8 mouse cellular contexts compared by ENCODE assay signal in genomic region chr4:80517476-80518285, GRCm38 (mm10).
DNase-seq lines count a peak whose midpoint lies in the region; ATAC-seq and TF ChIP-seq lines count a peak whose summit lies in the region.

No protein-coding gene starts in this region.

- 25% methylated on average over 12 of the region's 12 CpGs for WGBS in heart, embryonic 11.5 days (ENCODE audit: insufficient replicate concordance)
- 23% methylated on average over 12 of the region's 12 CpGs for WGBS in kidney, embryonic 15.5 days
- 12% methylated on average over 12 of the region's 12 CpGs for WGBS in limb, embryonic 13.5 days
- 33% methylated on average over 12 of the region's 12 CpGs for WGBS in thymus, adult 2 months

- H3K27ac ChIP-seq in heart, embryonic 11.5 days (ENCODE audit: low read depth, low read length) = no peak overlapping the region
- H3K27ac ChIP-seq in kidney, embryonic 15.5 days = no peak overlapping the region
- H3K27ac ChIP-seq in limb, embryonic 13.5 days = peak overlapping the region; percentile 63; the same call in 1 of the 2 replicates
- H3K27ac ChIP-seq in thymus, adult 2 months (ENCODE audit: control insufficient read depth, insufficient read depth, low read length) = no peak overlapping the region

- no peaks in the 10 kb centered on the region for H3K4me1 ChIP-seq in heart, embryonic 11.5 days (ENCODE audit: control insufficient read depth, insufficient read depth, low read length)
- no peaks in the 10 kb centered on the region for H3K4me1 ChIP-seq in kidney, embryonic 15.5 days
- peaks cover 11% of the 10 kb centered on the region for H3K4me1 ChIP-seq in limb, embryonic 13.5 days
- no peaks in the 10 kb centered on the region for H3K4me1 ChIP-seq in thymus, adult 2 months (replicated peaks; ENCODE audit: control insufficient read depth, insufficient read depth, low read length)

- no peaks in the 10 kb centered on the region for H3K36me3 ChIP-seq in heart, embryonic 11.5 days (ENCODE audit: control insufficient read depth, insufficient read depth, low read length)
- no peaks in the 10 kb centered on the region for H3K36me3 ChIP-seq in kidney, embryonic 15.5 days
- H3K36me3 ChIP-seq in limb, embryonic 13.5 days = no peaks in the 10 kb centered on the region
- H3K36me3 ChIP-seq in thymus, adult 2 months (ENCODE audit: control insufficient read depth, insufficient read depth, low read length) = no peaks in the 10 kb centered on the region

- H3K27me3 ChIP-seq in heart, embryonic 11.5 days (ENCODE audit: control insufficient read depth, insufficient read depth, low read length) = no peaks in the 10 kb centered on the region
- H3K27me3 ChIP-seq in kidney, embryonic 15.5 days = no peaks in the 10 kb centered on the region
- no peaks in the 10 kb centered on the region for H3K27me3 ChIP-seq in limb, embryonic 13.5 days
- H3K27me3 ChIP-seq in thymus, adult 2 months (ENCODE audit: control insufficient read depth, insufficient read depth, low read length) = no peaks in the 10 kb centered on the region

- no peaks in the 10 kb centered on the region for H3K9me3 ChIP-seq in heart, embryonic 11.5 days (replicated peaks; ENCODE audit: control insufficient read depth, low read length)
- H3K9me3 ChIP-seq in kidney, embryonic 15.5 days (replicated peaks) = no peaks in the 10 kb centered on the region
- H3K9me3 ChIP-seq in limb, embryonic 13.5 days = no peaks in the 10 kb centered on the region

- no peak for TF ChIP-seq CTCF in thymus, adult 2 months (IDR thresholded peaks at IDR 0.05; ENCODE audit: borderline replicate concordance, control insufficient read depth, extremely low read depth, insufficient read depth, low read length, poor library complexity)

- H3K4me3 ChIP-seq in heart, embryonic 11.5 days (ENCODE audit: low read depth, low read length) = no peak overlapping the region
- H3K4me3 ChIP-seq in kidney, embryonic 15.5 days (replicated peaks) = no peak overlapping the region
- H3K4me3 ChIP-seq in limb, embryonic 13.5 days = no peak overlapping the region
- H3K4me3 ChIP-seq in thymus, adult 2 months (ENCODE audit: control insufficient read depth, insufficient read depth, low read length) = no peak overlapping the region

- peak overlapping the region; percentile 41 for H3K4me2 ChIP-seq in heart, embryonic 11.5 days
- peak overlapping the region; percentile 22 for H3K4me2 ChIP-seq in kidney, embryonic 15.5 days
- H3K4me2 ChIP-seq in limb, embryonic 13.5 days (replicated peaks) = peak overlapping the region; percentile 48

- peak; percentile 4 for DNase-seq in thymus, postnatal 4 days
- no peak for DNase-seq in thymus, adult 18-20 months
- peak; percentile 79 for DNase-seq in retina, embryonic 14.5 days (ENCODE audit: low spot score)
- DNase-seq in thymus, adult 2 months = no peak

- no peak overlapping the region for H3K9ac ChIP-seq in heart, embryonic 11.5 days (ENCODE audit: low read depth, low read length)
- H3K9ac ChIP-seq in kidney, embryonic 15.5 days = no peak overlapping the region
- H3K9ac ChIP-seq in limb, embryonic 13.5 days = no peak overlapping the region

- ATAC-seq in common myeloid progenitor, adult 5-6 weeks (replicated peaks; ENCODE audit: low read depth, poor library complexity, severe bottlenecking) = peak; percentile 63; the same call in 1 of the 2 replicates
- no peak for ATAC-seq in heart, embryonic 11.5 days (replicated peaks; ENCODE audit: insufficient number of reproducible peaks, low FRiP score, low TSS enrichment)
- ATAC-seq in kidney, embryonic 15.5 days (replicated peaks; ENCODE audit: low FRiP score) = peak; percentile 78
- peak; percentile 67 for ATAC-seq in limb, embryonic 13.5 days (ENCODE audit: low FRiP score, low read depth)

- no peak for TF ChIP-seq POLR2A in thymus, adult 2 months (IDR thresholded peaks at IDR 0.05; ENCODE audit: control insufficient read depth, extremely low read depth, insufficient read depth, low read length, poor library complexity)

Comparison
In these comparisons a context has a peak if more than half of its experiments do, and no peak if none do; other contexts are left out.
1. DNase-seq: peak in thymus, postnatal 4 days (single experiment) and retina, embryonic 14.5 days (single experiment); none in thymus, adult 18-20 months (0 of 2) and thymus, adult 2 months (single experiment).
2. Peak in every context shown above with its lines, with median percentiles within 50 percentile points of each other: H3K4me2 ChIP-seq.